Mouse (Mus musculus) liver, embryonic 16.5 days (tissue): ENCODE data around the gene Armt1. TPM values are rescaled to one million over a fixed set of nuclear protein-coding genes. Genes with fewer than 3 reads are reported as not detected.

Source experiments
- ATAC-seq: fragments of 200-750 bp; cut with Nextera tagmentation; 2 replicates; pipeline ENCODE4 v1.8.0; 2017; ENCODE audit warnings: low read depth, mild to moderate bottlenecking, moderate number of reproducible peaks, moderate library complexity
- H3K27ac ChIP-seq: fragments of 300-500 bp; sonication (generic); 2 replicates; pipeline ENCODE4 v1.5.1; 2014; ENCODE audit warnings: mild to moderate bottlenecking, low read length
- H3K27me3 ChIP-seq: fragments of 300-500 bp; sonication (generic); 2 replicates; pipeline ENCODE4 v1.6.1; 2014; ENCODE audit warnings: low read depth, low read length, mixed read lengths; ENCODE audit not compliant: control insufficient read depth, insufficient read depth
- H3K36me3 ChIP-seq: fragments of 300-500 bp; sonication (generic); 2 replicates; pipeline ENCODE4 v1.6.1; 2014; ENCODE audit warnings: mild to moderate bottlenecking; ENCODE audit not compliant: control insufficient read depth, insufficient read depth
- H3K4me1 ChIP-seq: fragments of 300-500 bp; sonication (generic); 2 replicates; pipeline ENCODE4 v1.6.1; 2014; ENCODE audit warnings: low read depth, low read length, mixed read lengths; ENCODE audit not compliant: control insufficient read depth
- H3K4me2 ChIP-seq: fragments of 300-500 bp; sonication (generic); 2 replicates; pipeline ENCODE4 v1.6.1; 2014; ENCODE audit warnings: low read depth, low read length, mixed read lengths
- H3K4me3 ChIP-seq: fragments of 300-500 bp; sonication (generic); 2 replicates; pipeline ENCODE4 v1.5.1; 2014; ENCODE audit warnings: low read depth, mild to moderate bottlenecking, low read length
- H3K9ac ChIP-seq: fragments of 300-500 bp; sonication (generic); 2 replicates; pipeline ENCODE4 v1.6.1; 2014; ENCODE audit warnings: low read depth, low read length
- H3K9me3 ChIP-seq: fragments of 300-500 bp; sonication (generic); replicated peaks from 2 replicates; pipeline ENCODE4 v1.6.1; 2016; ENCODE audit warnings: low read length; ENCODE audit not compliant: control insufficient read depth
- WGBS: fragments of 180-500 bp; shearing (Covaris S2); extraction: QIAGEN DNeasy Blood & Tissue Kit; methylation state at CpG from one replicate; pipeline ENCODE4 v1.1.7; 2014; ENCODE audit not compliant: insufficient replicate concordance; 5-methylcytosine and 5-hydroxymethylcytosine counted together
- polyA plus RNA-seq: library from polyadenylated mRNA; unstranded; fragments of >200 nt; fragmentation: Nextera tagmentation; extraction: Ambion mirVana; gene quantifications from 2 replicates; pipeline ENCODE4 v1.2.1, GENCODE M21; 2015

Armt1 gene
- polyA plus RNA-seq, 1 experiment from 2014 or later: 12.8 TPM

DNA sequence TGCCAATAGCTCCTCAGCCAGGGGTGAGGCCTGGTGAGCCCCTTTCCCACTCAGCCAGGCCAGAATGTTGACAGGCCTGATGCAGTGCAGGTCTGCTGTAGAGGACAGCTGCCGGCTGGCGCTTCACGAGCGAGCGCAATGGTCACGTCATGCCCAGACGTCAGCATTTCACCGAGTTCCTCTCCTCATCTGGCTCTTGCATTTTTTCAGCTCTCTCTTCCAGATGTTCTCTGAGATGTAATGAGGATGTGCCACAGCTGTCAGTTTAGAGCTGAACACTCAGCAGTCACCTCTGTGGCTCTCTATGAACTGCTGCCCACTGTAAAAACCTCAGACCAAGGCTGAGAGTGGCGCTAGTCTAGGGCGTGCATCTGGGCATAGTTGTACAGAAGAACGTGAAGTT, 41.3 kb downstream of the Armt1 start:
- no peaks in the 10 kb centered on the region for H3K36me3 ChIP-seq
- no peak overlapping the region for H3K4me2 ChIP-seq
- ATAC-seq: no peak
- H3K9ac ChIP-seq: no peak overlapping the region
- H3K9me3 ChIP-seq: no peaks in the 10 kb centered on the region
- no peak overlapping the region for H3K27ac ChIP-seq
- H3K27me3 ChIP-seq: no peaks in the 10 kb centered on the region
- H3K4me1 ChIP-seq: no peaks in the 10 kb centered on the region
- WGBS: 82% methylated on average over 11 of the region's 11 CpGs
- H3K4me3 ChIP-seq: no peak overlapping the region

- Histone ChIP-seq H3K4me2 (no peak overlapping the region), H3K4me1 (no peaks in the 10 kb centered on the region), H3K27me3 (no peaks in the 10 kb centered on the region), H3K4me3 (no peak overlapping the region), H3K9me3 (no peaks in the 10 kb centered on the region), H3K36me3 (no peaks in the 10 kb centered on the region), H3K27ac (no peak overlapping the region), H3K9ac (no peak overlapping the region)
- 76% methylated on average over 3 of the region's 3 CpGs for WGBS
- no peak for ATAC-seq
Observed at GRCm38 (mm10) chr10:4475431-4475830, 43.2 kb downstream of the Armt1 start.

- ATAC-seq: no peak
- Histone ChIP-seq H3K36me3 (no peaks in the 10 kb centered on the region), H3K27ac (no peak overlapping the region), H3K9ac (no peak overlapping the region), H3K4me3 (no peak overlapping the region), H3K9me3 (no peaks in the 10 kb centered on the region), H3K4me2 (no peak overlapping the region), H3K4me1 (no peaks in the 10 kb centered on the region), H3K27me3 (no peaks in the 10 kb centered on the region)
- 80% methylated on average over 5 of the region's 5 CpGs for WGBS
Observed at GRCm38 (mm10) chr10:4476604-4477003, 44.3 kb downstream of the Armt1 start.

DNA sequence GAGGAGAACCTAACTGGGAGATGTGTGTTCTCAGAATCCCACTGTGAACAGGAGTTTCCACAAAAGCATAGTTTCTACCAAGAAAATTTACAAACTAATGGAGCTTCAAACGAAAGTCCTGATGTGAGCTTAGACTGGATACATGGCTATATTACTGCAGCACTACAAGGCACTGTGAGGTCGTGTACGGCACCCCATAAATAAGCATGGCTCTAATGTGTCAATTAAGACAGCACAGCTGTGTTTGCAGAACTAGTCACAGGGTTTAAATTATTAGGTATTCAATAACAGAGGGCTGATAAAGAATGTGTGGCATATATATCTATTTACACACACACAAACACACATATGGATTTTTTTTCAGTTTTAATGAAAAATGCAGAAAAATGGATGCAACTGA, 48.7 kb downstream of the Armt1 start:
- Histone ChIP-seq H3K27me3 (no peaks in the 10 kb centered on the region), H3K36me3 (no peaks in the 10 kb centered on the region), H3K9ac (no peak overlapping the region), H3K9me3 (no peaks in the 10 kb centered on the region), H3K4me2 (no peak overlapping the region), H3K4me3 (no peak overlapping the region), H3K27ac (no peak overlapping the region), H3K4me1 (no peaks in the 10 kb centered on the region)
- no peak for ATAC-seq
- WGBS: 66% methylated on average over 3 of the region's 3 CpGs

GRCm38 (mm10) chr10:4481695-4482094, 49.4 kb downstream of the Armt1 start:
- ATAC-seq: no peak
- no peak overlapping the region for H3K4me2 ChIP-seq
- no peaks in the 10 kb centered on the region for H3K36me3 ChIP-seq
- 60% methylated on average over 8 of the region's 8 CpGs for WGBS
- H3K9ac ChIP-seq: no peak overlapping the region
- no peak overlapping the region for H3K4me3 ChIP-seq
- no peaks in the 10 kb centered on the region for H3K9me3 ChIP-seq
- H3K4me1 ChIP-seq: no peaks in the 10 kb centered on the region
- H3K27me3 ChIP-seq: no peaks in the 10 kb centered on the region
- no peak overlapping the region for H3K27ac ChIP-seq

- no peaks in the 10 kb centered on the region for H3K9me3 ChIP-seq
- no peak for ATAC-seq
- H3K36me3 ChIP-seq: no peaks in the 10 kb centered on the region
- no peak within 1 kb of the TSS for H3K27ac ChIP-seq
- H3K27me3 ChIP-seq: no peaks in the 10 kb centered on the region
- no peak within 1 kb of the TSS for H3K4me3 ChIP-seq
- no peak within 1 kb of the TSS for H3K9ac ChIP-seq
- no peak within 1 kb of the TSS for H3K4me2 ChIP-seq
- 56% methylated on average over 11 of the region's 11 CpGs for WGBS
- no peaks in the 10 kb centered on the region for H3K4me1 ChIP-seq
Observed at GRCm38 (mm10) chr10:4482355-4482754, 50.1 kb downstream of the Armt1 start, which contains the start of gene Ccdc170. Gene Ccdc170, plus strand, starts transcription at chr10:4482502.

GRCm38 (mm10) chr10:4483848-4484247, 51.6 kb downstream of the Armt1 start:
- no peak overlapping the region for H3K27ac ChIP-seq
- no peaks in the 10 kb centered on the region for H3K9me3 ChIP-seq
- H3K4me3 ChIP-seq: no peak overlapping the region
- H3K36me3 ChIP-seq: no peaks in the 10 kb centered on the region
- no peak overlapping the region for H3K4me2 ChIP-seq
- ATAC-seq: no peak
- no peaks in the 10 kb centered on the region for H3K27me3 ChIP-seq
- WGBS: 56% methylated on average over 1 of the region's 1 CpGs
- no peaks in the 10 kb centered on the region for H3K4me1 ChIP-seq
- no peak overlapping the region for H3K9ac ChIP-seq

DNA sequence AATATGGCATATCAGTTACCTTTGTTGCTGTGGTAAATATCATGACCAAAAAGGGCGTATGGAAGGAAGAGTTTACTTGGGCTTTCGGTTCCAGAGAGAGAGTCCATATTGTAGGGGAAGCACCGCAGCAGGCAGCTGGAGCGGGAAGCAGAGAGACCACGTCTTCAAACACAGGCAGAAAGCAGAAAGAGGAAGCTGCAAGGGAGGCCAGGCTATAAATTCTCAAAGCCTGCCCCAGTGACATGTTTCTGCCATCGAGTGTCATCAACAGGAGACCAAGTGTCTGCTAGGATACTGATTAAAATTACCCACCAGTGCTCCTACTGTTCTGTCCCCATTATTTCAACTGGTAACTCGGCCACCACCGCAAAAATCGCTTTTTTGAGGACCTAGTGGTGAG, 52.7 kb downstream of the Armt1 start:
- H3K4me3 ChIP-seq: no peak overlapping the region
- H3K27me3 ChIP-seq: no peaks in the 10 kb centered on the region
- no peak overlapping the region for H3K4me2 ChIP-seq
- no peak overlapping the region for H3K27ac ChIP-seq
- 33% methylated on average over 9 of the region's 9 CpGs for WGBS
- H3K9me3 ChIP-seq: no peaks in the 10 kb centered on the region
- no peaks in the 10 kb centered on the region for H3K36me3 ChIP-seq
- H3K9ac ChIP-seq: no peak overlapping the region
- ATAC-seq: no peak
- no peaks in the 10 kb centered on the region for H3K4me1 ChIP-seq

DNA sequence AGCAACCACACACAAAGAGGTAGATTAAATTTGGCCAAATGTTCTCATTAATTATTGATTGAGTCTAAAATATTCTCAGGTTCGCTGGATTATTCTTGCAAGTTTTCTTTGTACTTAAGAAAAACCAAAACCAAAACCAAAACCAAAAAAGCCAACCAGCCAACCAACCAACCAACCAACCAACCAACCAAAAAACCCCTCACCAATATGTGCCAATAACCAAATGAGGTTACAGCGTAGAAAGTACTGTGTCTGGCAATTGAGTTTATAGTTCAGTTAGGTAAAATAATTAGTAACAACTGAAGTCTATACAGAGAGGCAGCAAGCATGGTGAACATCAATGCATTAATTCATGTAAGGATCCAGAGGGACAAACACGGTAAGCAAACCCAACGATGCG, 57.6 kb downstream of the Armt1 start:
- Histone ChIP-seq H3K4me2 (no peak overlapping the region), H3K9ac (no peak overlapping the region), H3K9me3 (no peaks in the 10 kb centered on the region), H3K4me1 (peaks cover 3% of the 10 kb centered on the region; the same call in 1 of the 2 replicates), H3K4me3 (no peak overlapping the region), H3K27me3 (no peaks in the 10 kb centered on the region), H3K36me3 (no peaks in the 10 kb centered on the region), H3K27ac (no peak overlapping the region)
- ATAC-seq: no peak
- WGBS: 76% methylated on average over 5 of the region's 5 CpGs
